Mouse (Mus musculus): ENCODE results near the gene Pde6h.
A peak's percentile ranks its signal among the peaks of the same experiment; 100 is the strongest.

- TF ChIP-seq CHD1 (IDR thresholded peaks at IDR 0.05; ENCODE audit: low read depth, low read length) (no peak), NRF1 (IDR thresholded peaks at IDR 0.05; ENCODE audit: insufficient read depth, low read depth, low read length, poor library complexity, severe bottlenecking) (no peak), POLR2A (IDR thresholded peaks at IDR 0.05; ENCODE audit: control insufficient read depth in 1 of 2, insufficient read depth in 1 of 2, low read depth in 1 of 2, low read length in 2 of 2, poor library complexity in 1 of 2) (no peak), CTCF (IDR thresholded peaks at IDR 0.05 in 2 of 3, conservative IDR thresholded peaks at IDR 0.05 in 1 of 3; ENCODE audit: control insufficient read depth in 1 of 3, insufficient read depth in 1 of 3, low read depth in 2 of 3, low read length in 3 of 3, poor library complexity in 1 of 3, severe bottlenecking in 1 of 3) (peak; percentile 27 to 58 (median 45)), POLR2AphosphoS2 (IDR thresholded peaks at IDR 0.05; ENCODE audit: low read length) (no peak), SMC3 (IDR thresholded peaks at IDR 0.05; ENCODE audit: low read depth, low read length) (peak; percentile 31), BHLHE40 (IDR thresholded peaks at IDR 0.05; ENCODE audit: borderline replicate concordance, low read depth, low read length) (no peak), EP300 (IDR thresholded peaks at IDR 0.05; ENCODE audit: low read depth in 1 of 2, low read length in 2 of 2) (no peak), MXI1 (IDR thresholded peaks at IDR 0.05; ENCODE audit: low read depth, low read length) (no peak), ZMIZ1 (IDR thresholded peaks at IDR 0.05; ENCODE audit: low read depth, low read length) (no peak)
Measured at GRCm38 (mm10) chr6:136999707-137000446, 76.2 kb downstream of the Pde6h start.

All from MEL (cell line).